Mouse (Mus musculus): Measurements from ENCODE around the gene Pdzd7.

GRCm38 (mm10) chr19:45002301-45002700, 43.2 kb downstream of the Pdzd7 start:
- TF ChIP-seq BHLHE40 (IDR thresholded peaks at IDR 0.05; ENCODE audit: low read depth, low read length): no peak
- TF ChIP-seq CTCF (conservative IDR thresholded peaks at IDR 0.05 in 1 of 2, IDR thresholded peaks at IDR 0.05 in 1 of 2; ENCODE audit: low read depth in 2 of 2, low read length in 2 of 2): peak in 1 of 2 experiments; percentile 42; a peak in 2 of 4 replicates
- no peak for TF ChIP-seq POLR2AphosphoS2 (IDR thresholded peaks at IDR 0.05; ENCODE audit: low read depth, low read length)
- TF ChIP-seq ETS1 (conservative IDR thresholded peaks at IDR 0.05; ENCODE audit: low read depth, low read length): no peak
- TF ChIP-seq ZMIZ1 (IDR thresholded peaks at IDR 0.05; ENCODE audit: low read depth, low read length): no peak
